Mouse (Mus musculus) lung, adult 2 months (tissue): ENCODE results near the gene R3hdm2.

Experiments used
- CTCF ChIP-seq: fragments of 200-500 bp; IDR thresholded peaks from 2 replicates; pipeline ENCODE4 v1.5.1; 2011; ENCODE audit warnings: mild to moderate bottlenecking, low read length, control low read depth; ENCODE audit not compliant: insufficient read depth
- POLR2A ChIP-seq: fragments of 200-500 bp; IDR thresholded peaks from 2 replicates; pipeline ENCODE4 v1.6.1; 2011; ENCODE audit warnings: low read depth, mild to moderate bottlenecking, control low read depth, low read length, borderline replicate concordance; ENCODE audit errors: extremely low read depth

DNA sequence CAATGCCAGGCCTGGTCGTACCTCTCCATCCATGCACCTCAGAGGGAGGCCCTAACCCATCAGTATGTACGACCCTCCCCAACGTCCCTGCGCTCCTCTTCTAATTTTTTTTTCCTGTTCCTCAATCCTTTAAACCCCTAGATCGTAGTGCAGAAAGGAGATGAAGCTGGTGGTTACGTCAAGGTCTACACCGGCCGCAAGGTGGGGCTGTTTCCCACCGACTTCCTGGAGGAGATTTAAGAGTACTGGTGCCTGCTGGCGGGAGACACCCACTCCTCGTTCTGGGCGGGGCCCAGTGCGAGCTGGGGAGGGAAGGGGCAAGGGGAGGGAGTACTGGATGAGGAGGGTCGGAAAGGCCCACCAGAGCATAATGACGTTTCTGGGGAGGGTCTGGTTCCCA, 128.1 kb downstream of the R3hdm2 start:
- TF ChIP-seq POLR2A (no peak), CTCF (peak; percentile 53; the same call in 1 of the 2 replicates)
